18 mouse cellular contexts compared by ENCODE assay signal in genomic region chr9:119979749-119980148, GRCm38 (mm10). TPM values are rescaled to one million over a fixed set of nuclear protein-coding genes. Genes with fewer than 3 reads are reported as not detected.
DNase-seq lines count a peak whose midpoint lies in the region; TF ChIP-seq lines count a peak whose summit lies in the region.
"Had no signal": no experiment of that assay in that cellular context is flagged by ENCODE, and none has a peak within 500 bp of the region (broad histone marks: within the 10 kb centered on the region; RNA-seq: fewer than 3 reads in every experiment).

No protein-coding gene starts in this region.

- peaks cover 2% of the 10 kb centered on the region; the same call in 1 of the 2 replicates for H3K27me3 ChIP-seq in testis, adult 2 months (ENCODE audit: control insufficient read depth, insufficient read depth, low read length)
- no peaks in the 10 kb centered on the region for H3K27me3 ChIP-seq in limb, embryonic 10.5 days (ENCODE audit: low read depth, poor library complexity, severe bottlenecking)

- H3K4me3 ChIP-seq in layer of hippocampus, adult 2 months = no peak overlapping the region
- no peak overlapping the region; the same call in 1 of the 2 replicates for H3K4me3 ChIP-seq in testis, adult 2 months (ENCODE audit: control insufficient read depth, low read depth, low read length)
- H3K4me3 ChIP-seq in limb, embryonic 10.5 days = no peak overlapping the region
- H3K4me3 ChIP-seq: forebrain, embryonic 13.5 days; limb, embryonic 12.5 days; neural tube, embryonic 13.5 days had no signal

- no peak for TF ChIP-seq CTCF in layer of hippocampus, adult 2 months (conservative IDR thresholded peaks at IDR 0.05)
- TF ChIP-seq CTCF in testis, adult 2 months (IDR thresholded peaks at IDR 0.05; ENCODE audit: control insufficient read depth, insufficient read depth, insufficient replicate concordance, low read depth, low read length) = no peak

- no peaks in the 10 kb centered on the region for H3K36me3 ChIP-seq in testis, adult 2 months (ENCODE audit: control insufficient read depth, insufficient read depth, low read length)
- H3K36me3 ChIP-seq in limb, embryonic 10.5 days = peaks cover 5% of the 10 kb centered on the region
- H3K36me3 ChIP-seq: neural tube, embryonic 13.5 days had no signal

- peak; percentile 27; the same call in 1 of the 2 replicates for TF ChIP-seq POLR2A in testis, adult 2 months (IDR thresholded peaks at IDR 0.05; ENCODE audit: control insufficient read depth, low read depth, low read length)

- WGBS in limb, embryonic 10.5 days = 60% methylated on average over 2 of the region's 2 CpGs

- H3K4me1 ChIP-seq in testis, adult 2 months (ENCODE audit: control insufficient read depth, insufficient read depth, low read length) = peaks cover 43% of the 10 kb centered on the region
- H3K4me1 ChIP-seq in limb, embryonic 10.5 days = peaks cover 84% of the 10 kb centered on the region

- no peaks in the 10 kb centered on the region for H3K9me3 ChIP-seq in limb, embryonic 10.5 days (replicated peaks)
- H3K9me3 ChIP-seq: forebrain, embryonic 13.5 days; limb, embryonic 12.5 days; neural tube, embryonic 13.5 days had no signal

- DNase-seq in cerebellum, adult 9-11 months = peak; percentile 55
- no peak for DNase-seq in cerebellum, adult 8-10 months
- DNase-seq in layer of hippocampus, adult 2 months (ENCODE audit: low spot score in 2 of 2) = no peak
- no peak for DNase-seq in layer of hippocampus, postnatal 14 days (ENCODE audit: low spot score in 2 of 2)
- DNase-seq in testis, postnatal 10 days (ENCODE audit: low spot score) = no peak
- no peak for DNase-seq in limb, embryonic 10.5 days (ENCODE audit: low spot score)
- no peak for DNase-seq in adrenal gland, adult 8-10 months
- DNase-seq: adrenal gland, adult 2 months; kidney, postnatal 10 days; lung, postnatal 10 days; midbrain, embryonic 14.5 days had no signal

- H3K27ac ChIP-seq in layer of hippocampus, adult 2 months = 0 out of 2 replicates have a peak overlapping the region, but pooled peaks have one; percentile 23
- H3K27ac ChIP-seq in testis, adult 2 months (ENCODE audit: control insufficient read depth, insufficient read depth, low read depth, low read length) = no peak overlapping the region
- peak overlapping the region; percentile 67 for H3K27ac ChIP-seq in limb, embryonic 10.5 days
- H3K27ac ChIP-seq: forebrain, embryonic 13.5 days had no signal

RNA-seq across cellular contexts. Expression of gene Csrnp1, which starts 4.7 kb away (rescaled TPM):
- total RNA-seq in layer of hippocampus, adult 2 months (2021) = 10 to 100 TPM; 13.7 TPM
- total RNA-seq in layer of hippocampus, postnatal 14 days (2021) = 10 to 100 TPM in 1 of 2 experiments, 1 to 10 TPM in 1; 8.9 to 11.9 TPM
- polyA plus RNA-seq in testis, adult 2 months (2012; rRNA removed) = 99.8 and 99.9 TPM in 2 replicates
- polyA plus RNA-seq in limb, embryonic 10.5 days (2016; fragmentation: Nextera tagmentation; extraction: Ambion mirVana) = 3.2 and 3.5 TPM in 2 replicates
- total RNA-seq in adrenal gland, adult 8-10 months (2022) = 10 to 100 TPM in 3 of 4 experiments, 1 to 10 TPM in 1; 7.7 to 69.5 (median 16.0) TPM

RNA-seq across cellular contexts. Expression of gene Ttc21a, which starts 42.3 kb away (rescaled TPM):
- total RNA-seq in layer of hippocampus, adult 2 months (2021) = under 1 TPM; 0.49 to 0.92 TPM
- 1 to 10 TPM; 1.1 to 2.6 TPM for total RNA-seq in layer of hippocampus, postnatal 14 days (2021)
- polyA plus RNA-seq in testis, adult 2 months (2012; rRNA removed) = 66.1 and 68.7 TPM in 2 replicates
- 0.34 and 0.43 TPM in 2 replicates for polyA plus RNA-seq in limb, embryonic 10.5 days (2016; fragmentation: Nextera tagmentation; extraction: Ambion mirVana)
- under 1 TPM; 0.09 to 0.43 (median 0.28) TPM for total RNA-seq in adrenal gland, adult 8-10 months (2022)
- total RNA-seq: gastrocnemius, adult 18-20 months had no signal
- polyA plus RNA-seq: small intestine, adult 2 months had no signal

RNA-seq across cellular contexts. Expression of gene Gorasp1, which starts 42.4 kb away (rescaled TPM):
- 10 to 100 TPM; 33.1 to 40.8 TPM for total RNA-seq in layer of hippocampus, adult 2 months (2021)
- total RNA-seq in layer of hippocampus, postnatal 14 days (2021) = 10 to 100 TPM; 33.2 to 34.1 TPM
- polyA plus RNA-seq in testis, adult 2 months (2012; rRNA removed) = 11.5 and 14.1 TPM in 2 replicates
- 30.3 and 33.0 TPM in 2 replicates for polyA plus RNA-seq in limb, embryonic 10.5 days (2016; fragmentation: Nextera tagmentation; extraction: Ambion mirVana)
- 10 to 100 TPM; 31.7 to 45.8 (median 42.3) TPM for total RNA-seq in adrenal gland, adult 8-10 months (2022)

RNA-seq across cellular contexts. Expression of gene Xirp1, which starts 43.6 kb away (rescaled TPM):
- total RNA-seq in layer of hippocampus, adult 2 months (2021) = under 1 TPM; 0.10 to 0.23 TPM
- total RNA-seq in layer of hippocampus, postnatal 14 days (2021) = under 1 TPM; 0.14 to 0.41 TPM
- polyA plus RNA-seq in testis, adult 2 months (2012; rRNA removed) = 0.67 and 0.90 TPM in 2 replicates
- polyA plus RNA-seq in limb, embryonic 10.5 days (2016; fragmentation: Nextera tagmentation; extraction: Ambion mirVana) = 0.05 and 0.09 TPM in 2 replicates
- under 1 TPM; 0.06 to 0.16 (median 0.10) TPM for total RNA-seq in adrenal gland, adult 8-10 months (2022)
- total RNA-seq: hematopoietic stem cell, adult 5-6 weeks had no signal
- polyA plus RNA-seq: forebrain, embryonic 13.5 days; midbrain, embryonic 14.5 days; small intestine, adult 2 months had no signal
